Mouse (Mus musculus) embryonic facial prominence, embryonic 15.5 days (tissue): ENCODE data around the gene Ccdc88b. TPM values are rescaled to one million over a fixed set of nuclear protein-coding genes. Genes with fewer than 3 reads are reported as not detected.

Experiments used
- ATAC-seq: fragments of 200-750 bp; cut with Nextera tagmentation; 2 replicates; pipeline ENCODE4 v1.8.0; 2017; ENCODE audit warnings: low read depth, moderate TSS enrichment; ENCODE audit not compliant: insufficient number of reproducible peaks, low FRiP score, low TSS enrichment
- H3K27ac ChIP-seq: fragments of 300-500 bp; sonication (generic); replicated peaks from 2 replicates; pipeline ENCODE4 v1.5.1; 2015; ENCODE audit warnings: mild to moderate bottlenecking, inconsistent platforms
- H3K27me3 ChIP-seq: fragments of 300-500 bp; sonication (generic); 2 replicates; pipeline ENCODE4 v1.6.1; 2015; ENCODE audit warnings: inconsistent platforms
- H3K36me3 ChIP-seq: fragments of 300-500 bp; sonication (generic); 2 replicates; pipeline ENCODE4 v1.6.1; 2015; ENCODE audit warnings: mild to moderate bottlenecking, inconsistent platforms
- H3K4me1 ChIP-seq: fragments of 300-500 bp; sonication (generic); 2 replicates; pipeline ENCODE4 v1.6.1; 2015; ENCODE audit warnings: inconsistent platforms
- H3K4me2 ChIP-seq: fragments of 300-500 bp; sonication (generic); replicated peaks from 2 replicates; pipeline ENCODE4 v1.6.1; 2015; ENCODE audit warnings: mild to moderate bottlenecking, inconsistent platforms
- H3K4me3 ChIP-seq: fragments of 300-500 bp; sonication (generic); replicated peaks from 2 replicates; pipeline ENCODE4 v1.5.1; 2015; ENCODE audit warnings: mild to moderate bottlenecking, inconsistent platforms
- H3K9ac ChIP-seq: fragments of 300-500 bp; sonication (generic); 2 replicates; pipeline ENCODE4 v1.6.1; 2015; ENCODE audit warnings: inconsistent platforms
- H3K9me3 ChIP-seq: fragments of 300-500 bp; sonication (generic); replicated peaks from 2 replicates; pipeline ENCODE4 v1.6.1; 2016; ENCODE audit warnings: inconsistent platforms
- WGBS: fragments of 180-500 bp; shearing (Covaris S2); methylation state at CpG from one replicate; pipeline ENCODE4 v1.1.7; 2015; 5-methylcytosine and 5-hydroxymethylcytosine counted together
- polyA plus RNA-seq: library from polyadenylated mRNA; unstranded; fragments of >200 nt; fragmentation: Nextera tagmentation; extraction: Ambion mirVana; gene quantifications from 2 replicates; pipeline ENCODE4 v1.2.1, GENCODE M21; 2015

The Ccdc88b gene
- polyA plus RNA-seq, 1 experiment from 2014 or later = 0.80 TPM

GRCm38 (mm10) chr19:6876799-6877198, 18.8 kb upstream of the Ccdc88b start:
- Histone ChIP-seq H3K4me2 (no peak overlapping the region), H3K9ac (no peak overlapping the region), H3K4me3 (no peak overlapping the region), H3K36me3 (no peaks in the 10 kb centered on the region), H3K9me3 (no peaks in the 10 kb centered on the region), H3K27me3 (no peaks in the 10 kb centered on the region), H3K27ac (no peak overlapping the region), H3K4me1 (no peaks in the 10 kb centered on the region)
- no peak for ATAC-seq

GRCm38 (mm10) chr19:6875834-6876233, 17.8 kb upstream of the Ccdc88b start:
- 89% methylated on average over 6 of the region's 6 CpGs for WGBS
- no peaks in the 10 kb centered on the region for H3K36me3 ChIP-seq
- H3K4me1 ChIP-seq = no peaks in the 10 kb centered on the region
- no peak overlapping the region for H3K27ac ChIP-seq
- no peak for ATAC-seq
- no peak overlapping the region for H3K9ac ChIP-seq
- H3K9me3 ChIP-seq = no peaks in the 10 kb centered on the region
- H3K4me2 ChIP-seq = no peak overlapping the region
- no peaks in the 10 kb centered on the region for H3K27me3 ChIP-seq
- no peak overlapping the region for H3K4me3 ChIP-seq

- Histone ChIP-seq H3K9me3 (no peaks in the 10 kb centered on the region), H3K4me2 (no peak overlapping the region), H3K27ac (no peak overlapping the region), H3K9ac (no peak overlapping the region), H3K36me3 (no peaks in the 10 kb centered on the region), H3K27me3 (no peaks in the 10 kb centered on the region), H3K4me1 (0 out of 2 replicates have a peak, but pooled peaks cover 2% of the 10 kb centered on the region), H3K4me3 (no peak overlapping the region)
- WGBS = 75% methylated on average over 1 of the region's 1 CpGs
- ATAC-seq = no peak
Measured at GRCm38 (mm10) chr19:6874257-6874656, 16.2 kb upstream of the Ccdc88b start.

GRCm38 (mm10) chr19:6872701-6873100, 14.7 kb upstream of the Ccdc88b start:
- 73% methylated on average over 3 of the region's 3 CpGs for WGBS
- Histone ChIP-seq H3K9ac (no peak overlapping the region), H3K4me1 (0 out of 2 replicates have a peak, but pooled peaks cover 3% of the 10 kb centered on the region), H3K36me3 (no peaks in the 10 kb centered on the region), H3K27ac (no peak overlapping the region), H3K4me2 (no peak overlapping the region), H3K4me3 (no peak overlapping the region), H3K9me3 (no peaks in the 10 kb centered on the region), H3K27me3 (no peaks in the 10 kb centered on the region)
- no peak for ATAC-seq

GRCm38 (mm10) chr19:6871574-6872271, 13.7 kb upstream of the Ccdc88b start:
- 0 out of 2 replicates have a peak, but pooled peaks cover 3% of the 10 kb centered on the region for H3K4me1 ChIP-seq
- H3K27ac ChIP-seq = no peak overlapping the region
- no peak overlapping the region for H3K9ac ChIP-seq
- no peaks in the 10 kb centered on the region for H3K36me3 ChIP-seq
- H3K4me2 ChIP-seq = no peak overlapping the region
- no peak for ATAC-seq
- no peak overlapping the region for H3K4me3 ChIP-seq
- WGBS = 67% methylated on average over 5 of the region's 5 CpGs
- H3K9me3 ChIP-seq = no peaks in the 10 kb centered on the region
- H3K27me3 ChIP-seq = no peaks in the 10 kb centered on the region

GRCm38 (mm10) chr19:6869355-6869754, 11.3 kb upstream of the Ccdc88b start:
- Histone ChIP-seq H3K36me3 (no peaks in the 10 kb centered on the region), H3K4me2 (peak overlapping the region; percentile 34), H3K27ac (no peak overlapping the region), H3K4me3 (peak overlapping the region; percentile 15), H3K9me3 (no peaks in the 10 kb centered on the region), H3K9ac (no peak overlapping the region), H3K4me1 (0 out of 2 replicates have a peak, but pooled peaks cover 3% of the 10 kb centered on the region), H3K27me3 (no peaks in the 10 kb centered on the region)
- no peak for ATAC-seq
- WGBS = 7% methylated on average over 5 of the region's 5 CpGs

- no peak for ATAC-seq
- no peak overlapping the region for H3K4me2 ChIP-seq
- WGBS = 88% methylated on average over 4 of the region's 4 CpGs
Measured at GRCm38 (mm10) chr19:6861451-6861850, 3.4 kb upstream of the Ccdc88b start.

GRCm38 (mm10) chr19:6860706-6861105, 2.7 kb upstream of the Ccdc88b start:
- Histone ChIP-seq H3K27ac (no peak overlapping the region), H3K4me1 (peaks cover 2% of the 10 kb centered on the region), H3K4me3 (no peak overlapping the region), H3K4me2 (no peak overlapping the region), H3K9me3 (no peaks in the 10 kb centered on the region), H3K27me3 (peaks cover 2% of the 10 kb centered on the region; the same call in 1 of the 2 replicates), H3K36me3 (no peaks in the 10 kb centered on the region), H3K9ac (no peak overlapping the region)
- WGBS = 59% methylated on average over 6 of the region's 6 CpGs
- no peak for ATAC-seq

More at GRCm38 (mm10) chr19:6861451-6861850, 3.4 kb upstream of the Ccdc88b start:
- Histone ChIP-seq H3K4me3 (no peak overlapping the region), H3K9ac (no peak overlapping the region), H3K9me3 (no peaks in the 10 kb centered on the region), H3K4me1 (no peaks in the 10 kb centered on the region; the same call in 1 of the 2 replicates), H3K27ac (no peak overlapping the region), H3K27me3 (no peaks in the 10 kb centered on the region), H3K36me3 (no peaks in the 10 kb centered on the region)

- Histone ChIP-seq H3K4me3 (no peak overlapping the region), H3K9me3 (no peaks in the 10 kb centered on the region), H3K4me1 (peaks cover 9% of the 10 kb centered on the region), H3K27ac (no peak overlapping the region), H3K36me3 (no peaks in the 10 kb centered on the region), H3K4me2 (no peak overlapping the region), H3K9ac (no peak overlapping the region), H3K27me3 (peaks cover 9% of the 10 kb centered on the region)
- WGBS = 81% methylated on average over 3 of the region's 3 CpGs
- no peak for ATAC-seq
Measured at GRCm38 (mm10) chr19:6859971-6860370, 2.0 kb upstream of the Ccdc88b start.

GRCm38 (mm10) chr19:6859032-6859651, 1.1 kb upstream of the Ccdc88b start:
- no peak for ATAC-seq
- Histone ChIP-seq H3K36me3 (no peaks in the 10 kb centered on the region), H3K4me1 (peaks cover 15% of the 10 kb centered on the region), H3K4me3 (no peak overlapping the region), H3K27me3 (peaks cover 17% of the 10 kb centered on the region), H3K27ac (no peak overlapping the region), H3K9ac (no peak overlapping the region), H3K4me2 (no peak overlapping the region), H3K9me3 (no peaks in the 10 kb centered on the region)
- WGBS = 64% methylated on average over 2 of the region's 2 CpGs

- 70% methylated on average over 9 of the region's 9 CpGs for WGBS
- Histone ChIP-seq H3K36me3 (no peaks in the 10 kb centered on the region), H3K9me3 (no peaks in the 10 kb centered on the region), H3K27ac (no peak overlapping the region), H3K4me3 (no peak overlapping the region), H3K27me3 (peaks cover 18% of the 10 kb centered on the region), H3K9ac (no peak overlapping the region), H3K4me2 (no peak overlapping the region), H3K4me1 (peaks cover 15% of the 10 kb centered on the region)
- no peak; the same call in 1 of the 2 replicates for ATAC-seq
Measured at GRCm38 (mm10) chr19:6857391-6858005, 513 bp downstream of the Ccdc88b start.
